Mouse (Mus musculus) heart, adult 2 months (tissue): ENCODE data around the gene Arhgap11a. TPM values are rescaled to one million over a fixed set of nuclear protein-coding genes. Genes with fewer than 3 reads are reported as not detected.

Source experiments
- DNase-seq, 2 experiments: peaks; one replicate each; pipeline ENCODE4 v3.0.0; 2021
- H3K27ac ChIP-seq: fragments of 200-600 bp; 2 replicates; pipeline ENCODE4 v1.8.1; 2022
- H3K27me3 ChIP-seq: fragments of 200-500 bp; 2 replicates; pipeline ENCODE4 v1.6.1; 2012; ENCODE audit warnings: mild to moderate bottlenecking, low read length, inconsistent platforms, mixed read lengths; ENCODE audit not compliant: control insufficient read depth, insufficient read depth
- H3K36me3 ChIP-seq: fragments of 200-500 bp; 2 replicates; pipeline ENCODE4 v1.6.1; 2012; ENCODE audit warnings: low read length, inconsistent platforms; ENCODE audit not compliant: control insufficient read depth, insufficient read depth
- H3K4me1 ChIP-seq: fragments of 200-500 bp; 2 replicates; pipeline ENCODE4 v1.6.1; 2011; ENCODE audit warnings: low read length; ENCODE audit not compliant: control insufficient read depth, insufficient read depth
- H3K4me3 ChIP-seq: fragments of 200-600 bp; 2 replicates; pipeline ENCODE4 v1.8.1; 2022
- H3K79me2 ChIP-seq: fragments of 200-500 bp; replicated peaks from 2 replicates; pipeline ENCODE4 v1.6.1; 2012; ENCODE audit warnings: mild to moderate bottlenecking, inconsistent platforms, low read length, moderate library complexity, mixed read lengths; ENCODE audit not compliant: control insufficient read depth, insufficient read depth
- H3K9ac ChIP-seq: fragments of 200-500 bp; 2 replicates; pipeline ENCODE4 v1.6.1; 2012; ENCODE audit warnings: low read depth, mild to moderate bottlenecking, control low read depth, inconsistent platforms, low read length, mixed read lengths
- CTCF ChIP-seq: fragments of 200-600 bp; IDR thresholded peaks from 2 replicates; pipeline ENCODE4 v1.8.1; 2022; ENCODE audit warnings: antibody characterized with exemption, mild to moderate bottlenecking, moderate library complexity
- EP300 ChIP-seq: fragments of 200-500 bp; IDR thresholded peaks from 2 replicates; pipeline ENCODE4 v1.6.1; 2011; ENCODE audit warnings: low read depth, low read length, control low read depth; ENCODE audit not compliant: insufficient read depth
- POLR2A ChIP-seq: fragments of 200-500 bp; IDR thresholded peaks from 2 replicates; pipeline ENCODE4 v1.6.1; 2011; ENCODE audit warnings: mild to moderate bottlenecking, low read depth, low read length, control low read depth; ENCODE audit not compliant: insufficient read depth
- WGBS: fragments of 180-500 bp; shearing (Covaris S2); methylation state at CpG from one replicate; pipeline ENCODE4 v1.1.7; 2018; 5-methylcytosine and 5-hydroxymethylcytosine counted together
- intact Hi-C: fragments of 180-260 bp; cut with DNase I; formaldehyde crosslinking; loops from one replicate; pipeline ENCODE4 v1.15.1; 2025
- polyA plus RNA-seq: library from polyadenylated mRNA; depleted of rRNA; stranded (reverse); fragments of >200 nt; gene quantifications from 2 replicates; pipeline ENCODE4 v1.2.3, GENCODE M21; 2012; rRNA removed
- total RNA-seq, 2 experiments: library from RNA; stranded (reverse); gene quantifications; 2 replicates each; pipeline ENCODE4 v1.2.3; 2021

Arhgap11a gene
- total and polyA plus RNA-seq, 3 experiments, result 0.31 to 1.5 (median 1.2) TPM

DNA sequence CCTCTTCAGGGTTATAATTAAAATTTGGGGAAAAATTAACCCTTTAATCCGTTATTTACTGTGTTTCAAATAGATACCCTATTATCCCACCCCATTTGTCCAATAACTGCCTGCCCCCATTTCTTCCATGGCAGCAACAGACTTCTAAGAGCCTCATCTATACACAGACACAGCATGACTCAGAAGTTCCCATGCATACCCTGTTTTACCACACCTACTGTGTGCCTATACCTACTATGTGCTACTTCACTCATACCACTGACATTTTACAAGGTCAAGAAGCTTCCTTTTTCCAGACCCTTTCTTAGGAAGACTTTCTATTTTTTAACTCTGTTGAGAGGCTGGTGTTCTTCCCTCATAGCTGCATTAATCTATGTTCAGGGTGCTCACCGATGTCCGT is 54.9 kb downstream of the Arhgap11a start:
- Histone ChIP-seq H3K4me1 (no peaks in the 10 kb centered on the region), H3K27ac (no peak overlapping the region), H3K4me3 (no peak overlapping the region), H3K79me2 (no peaks in the 10 kb centered on the region), H3K9ac (no peak overlapping the region), H3K36me3 (no peaks in the 10 kb centered on the region), H3K27me3 (no peaks in the 10 kb centered on the region; the same call in 1 of the 2 replicates)
- intact Hi-C loops, result no loop called here
- 76% methylated on average over 3 of the region's 3 CpGs for WGBS
- DNase-seq, result no peak
- TF ChIP-seq EP300, result no peak
- TF ChIP-seq CTCF, result no peak
- TF ChIP-seq POLR2A, result no peak

DNA sequence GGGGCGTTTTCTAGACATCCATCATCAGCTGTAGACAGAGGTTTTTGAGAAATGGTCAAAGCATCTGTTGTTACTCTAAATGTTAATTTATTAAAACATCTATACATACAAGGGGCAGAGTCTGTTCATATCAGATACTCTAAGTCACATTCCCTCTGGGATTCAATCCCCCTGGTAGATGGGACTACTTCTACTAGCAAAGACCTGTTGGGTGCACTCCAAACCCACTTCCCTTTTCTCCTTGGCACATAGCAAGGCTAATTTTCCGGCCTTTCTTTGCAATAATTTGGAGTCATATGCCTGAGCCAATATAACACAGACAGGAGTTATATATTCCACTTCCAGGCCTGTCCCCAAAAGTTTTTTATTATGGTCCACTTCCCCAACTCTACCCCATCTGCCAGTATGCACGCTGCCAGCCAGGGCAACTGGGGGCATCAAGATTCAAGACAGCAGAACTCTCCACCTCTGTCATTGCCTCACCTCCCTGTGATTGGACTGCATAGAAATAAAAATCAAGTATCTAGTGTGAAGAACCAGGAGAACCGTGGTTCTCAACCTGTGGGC is 59.6 kb downstream of the Arhgap11a start:
- intact Hi-C loops, result no loop called here
- TF ChIP-seq CTCF (no peak), EP300 (no peak), POLR2A (no peak)
- Histone ChIP-seq H3K79me2 (no peaks in the 10 kb centered on the region), H3K9ac (no peak overlapping the region), H3K27ac (no peak overlapping the region), H3K36me3 (no peaks in the 10 kb centered on the region), H3K27me3 (no peaks in the 10 kb centered on the region; the same call in 1 of the 2 replicates), H3K4me1 (no peaks in the 10 kb centered on the region), H3K4me3 (no peak overlapping the region)
- no peak for DNase-seq
- 76% methylated on average over 4 of the region's 4 CpGs for WGBS

DNA sequence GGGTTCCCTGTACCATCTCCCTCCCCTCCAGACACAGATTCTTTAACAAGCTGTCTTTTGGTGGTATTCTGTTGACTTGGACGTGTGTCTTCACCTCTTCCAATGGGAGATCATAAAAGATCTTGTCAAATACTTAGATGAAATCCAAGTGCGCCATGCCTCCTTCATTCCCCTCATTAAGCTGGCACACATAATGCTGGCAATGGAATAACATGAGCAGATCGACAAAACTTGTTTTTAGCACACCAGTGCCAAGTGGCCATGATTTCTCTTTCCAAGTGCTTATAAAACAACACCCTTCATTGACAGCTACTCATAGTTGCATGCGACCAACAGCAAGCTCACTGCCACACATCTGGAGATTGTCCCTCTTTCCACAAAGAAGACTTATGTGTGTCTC is 60.6 kb downstream of the Arhgap11a start:
- no peaks in the 10 kb centered on the region for H3K36me3 ChIP-seq
- H3K27me3 ChIP-seq, result no peaks in the 10 kb centered on the region; the same call in 1 of the 2 replicates
- H3K4me1 ChIP-seq, result no peaks in the 10 kb centered on the region
- no peak overlapping the region for H3K9ac ChIP-seq
- no peak overlapping the region for H3K4me3 ChIP-seq
- DNase-seq, result no peak
- 72% methylated on average over 4 of the region's 4 CpGs for WGBS
- intact Hi-C loops, result no loop called here
- H3K27ac ChIP-seq, result no peak overlapping the region
- TF ChIP-seq POLR2A, result no peak
- no peak for TF ChIP-seq EP300
- no peak for TF ChIP-seq CTCF
- no peaks in the 10 kb centered on the region for H3K79me2 ChIP-seq

DNA sequence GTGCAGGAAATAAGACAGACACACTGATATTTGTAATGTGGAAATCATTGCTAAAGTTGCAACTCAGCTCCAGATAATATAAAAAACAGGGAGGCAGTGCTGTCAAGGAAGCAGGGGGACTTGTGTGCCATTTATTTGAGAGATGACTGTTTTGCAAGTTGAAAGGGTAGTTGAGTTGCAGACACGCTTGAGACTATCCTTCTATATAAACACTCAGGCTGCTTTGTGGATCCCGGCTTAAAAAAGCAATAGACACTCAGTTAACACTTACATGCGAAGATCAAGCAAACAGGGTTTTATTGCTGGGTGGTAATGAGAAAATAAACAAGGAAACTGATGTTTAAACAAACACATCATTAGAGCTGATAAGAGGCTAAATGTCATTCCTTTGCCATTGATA is 63.6 kb downstream of the Arhgap11a start:
- Histone ChIP-seq H3K79me2 (no peaks in the 10 kb centered on the region), H3K27ac (no peak overlapping the region), H3K4me3 (no peak overlapping the region), H3K4me1 (no peaks in the 10 kb centered on the region), H3K27me3 (no peaks in the 10 kb centered on the region; the same call in 1 of the 2 replicates), H3K36me3 (no peaks in the 10 kb centered on the region), H3K9ac (no peak overlapping the region)
- TF ChIP-seq POLR2A (no peak), EP300 (no peak), CTCF (no peak)
- WGBS, result 63% methylated on average over 3 of the region's 3 CpGs
- intact Hi-C loops, result no loop called here
- DNase-seq, result no peak

DNA sequence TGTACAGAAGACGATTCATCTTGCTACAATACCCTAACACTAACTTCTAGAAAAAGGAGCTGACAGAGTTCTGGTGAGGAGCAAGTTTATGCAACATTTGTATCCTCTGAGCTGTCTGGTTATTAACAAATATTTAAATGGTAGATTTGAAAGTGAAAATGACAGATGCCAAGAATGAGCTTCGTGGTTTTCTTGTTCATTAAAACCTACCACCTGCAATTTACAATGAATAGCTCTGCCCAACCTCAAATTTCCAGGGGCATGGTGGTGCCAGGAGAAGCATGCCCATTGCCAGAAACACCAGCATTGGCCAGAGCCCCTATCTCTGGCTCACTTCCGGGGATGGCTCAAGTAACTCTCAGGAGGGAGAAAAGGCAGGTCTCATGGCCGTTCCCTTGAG is 66.9 kb downstream of the Arhgap11a start:
- no peak overlapping the region for H3K4me3 ChIP-seq
- H3K27me3 ChIP-seq, result no peaks in the 10 kb centered on the region
- H3K9ac ChIP-seq, result no peak overlapping the region
- no peak for DNase-seq
- TF ChIP-seq EP300 (no peak), CTCF (no peak), POLR2A (no peak)
- H3K27ac ChIP-seq, result no peak overlapping the region
- no peaks in the 10 kb centered on the region for H3K4me1 ChIP-seq
- 59% methylated on average over 4 of the region's 4 CpGs for WGBS
- intact Hi-C loops, result no loop called here
- H3K36me3 ChIP-seq, result no peaks in the 10 kb centered on the region
- H3K79me2 ChIP-seq, result no peaks in the 10 kb centered on the region

Other genes with a start within 250 kb of the Arhgap11a start
- gene Grem1, start 90.0 kb downstream of the Arhgap11a start, total RNA-seq, result not detected
- 0.33 TPM in 1 of 2 replicates, not detected in the other for gene Grem1, start 90.0 kb downstream of the Arhgap11a start, polyA plus RNA-seq
- under 1 TPM in 1 of 2 experiments, not detected in 1; 0.32 TPM for gene Scg5, start 19.5 kb downstream of the Arhgap11a start, total RNA-seq
- 0.15 TPM in 1 of 2 replicates, not detected in the other for gene Scg5, start 19.5 kb downstream of the Arhgap11a start, polyA plus RNA-seq
- gene Gjd2, start 165.0 kb upstream of the Arhgap11a start, total RNA-seq, result not detected
- 0.06 TPM in 1 of 2 replicates, not detected in the other for gene Gjd2, start 165.0 kb upstream of the Arhgap11a start, polyA plus RNA-seq
- gene Actc1, start 204.9 kb upstream of the Arhgap11a start, total RNA-seq, result over 10,000 TPM in 1 of 2 experiments, 1,000 to 10,000 TPM in 1; 9,778 to 11,260 TPM
- gene Actc1, start 204.9 kb upstream of the Arhgap11a start, polyA plus RNA-seq, result 24,627 and 41,572 TPM in 2 replicates